Mouse (Mus musculus) hindbrain, postnatal 0 days (tissue): Measurements from ENCODE around the gene Dst. TPM values are rescaled to one million over a fixed set of nuclear protein-coding genes. Genes with fewer than 3 reads are reported as not detected.

Source experiments
- ATAC-seq: fragments of 200-750 bp; cut with Nextera tagmentation; 2 replicates; pipeline ENCODE4 v1.8.0; 2017; ENCODE audit warnings: mild to moderate bottlenecking, moderate TSS enrichment, moderate library complexity
- DNase-seq: peaks from one replicate; pipeline ENCODE4 v3.0.0-alpha.2; 2015; ENCODE audit warnings: low spot score
- H3K27ac ChIP-seq: fragments of 300-500 bp; sonication (generic); 2 replicates; pipeline ENCODE4 v1.5.1; 2014; ENCODE audit warnings: mild to moderate bottlenecking
- H3K27me3 ChIP-seq: fragments of 300-500 bp; sonication (generic); 2 replicates; pipeline ENCODE4 v1.6.1; 2014; ENCODE audit warnings: low read length, mixed read lengths; ENCODE audit not compliant: insufficient read depth
- H3K36me3 ChIP-seq: fragments of 300-500 bp; sonication (generic); 2 replicates; pipeline ENCODE4 v1.6.1; 2014; ENCODE audit warnings: low read length, mixed read lengths; ENCODE audit not compliant: insufficient read depth
- H3K4me1 ChIP-seq: fragments of 300-500 bp; sonication (generic); 2 replicates; pipeline ENCODE4 v1.6.1; 2014; ENCODE audit warnings: antibody characterized with exemption, low read length, mixed read lengths; ENCODE audit not compliant: insufficient read depth
- H3K4me2 ChIP-seq: fragments of 300-500 bp; sonication (generic); 2 replicates; pipeline ENCODE4 v1.6.1; 2014; ENCODE audit warnings: low read depth, mild to moderate bottlenecking, low read length, moderate library complexity, mixed read lengths
- H3K4me3 ChIP-seq: fragments of 300-500 bp; sonication (generic); 2 replicates; pipeline ENCODE4 v1.5.1; 2014; ENCODE audit warnings: low read length
- H3K9ac ChIP-seq: fragments of 300-500 bp; sonication (generic); replicated peaks from 2 replicates; pipeline ENCODE4 v1.6.1; 2014; ENCODE audit warnings: mild to moderate bottlenecking, low read length, moderate library complexity, mixed read lengths
- H3K9me3 ChIP-seq: fragments of 300-500 bp; sonication (generic); 2 replicates; pipeline ENCODE4 v1.6.1; 2016; ENCODE audit warnings: low read length, mixed read lengths
- CTCF ChIP-seq: IDR thresholded peaks from 2 replicates; pipeline ENCODE4 v1.5.1; 2016; ENCODE audit warnings: antibody characterized with exemption, control low read depth, low read depth
- WGBS: fragments of 180-500 bp; shearing (Covaris S2); extraction: QIAGEN DNeasy Blood & Tissue Kit; methylation state at CpG from one replicate; pipeline ENCODE4 v1.1.7; 2014; 5-methylcytosine and 5-hydroxymethylcytosine counted together
- polyA plus RNA-seq: library from polyadenylated mRNA; unstranded; fragments of >200 nt; fragmentation: Nextera tagmentation; extraction: Ambion mirVana; gene quantifications from 2 replicates; pipeline ENCODE4 v1.2.1, GENCODE M21; 2015
- total RNA-seq: library from RNA; depleted of rRNA; stranded (reverse); fragments of >200 nt; gene quantifications from 2 replicates; pipeline ENCODE4 v1.2.3, GENCODE M21; 2014

The Dst gene
- total and polyA plus RNA-seq, 2 experiments from 2014 or later = 33.0 to 155 TPM

DNA sequence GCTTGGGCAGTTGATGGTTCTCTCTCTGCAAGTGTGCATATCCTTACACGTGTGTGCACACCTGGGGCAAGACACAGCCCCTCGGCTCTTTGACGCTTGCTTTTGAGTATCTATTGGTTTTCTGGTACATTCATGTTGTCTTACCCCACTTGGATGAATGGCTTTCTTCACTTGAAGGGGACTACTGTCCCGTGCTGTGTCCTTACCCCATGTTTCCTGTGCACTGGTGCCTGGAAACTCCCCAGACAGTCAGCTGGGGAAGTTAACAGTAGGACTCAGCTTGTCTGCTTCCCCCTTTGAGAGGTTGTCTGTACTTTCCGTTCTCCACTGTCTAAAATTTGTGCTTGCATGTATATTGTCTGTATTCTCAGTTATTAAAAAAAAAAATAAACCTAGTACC, 120.7 kb downstream of the Dst start:
- TF ChIP-seq CTCF = no peak
- Histone ChIP-seq H3K4me2 (no peak overlapping the region), H3K9ac (no peak overlapping the region), H3K9me3 (no peaks in the 10 kb centered on the region), H3K27me3 (no peaks in the 10 kb centered on the region), H3K4me1 (no peaks in the 10 kb centered on the region), H3K36me3 (no peaks in the 10 kb centered on the region), H3K4me3 (no peak overlapping the region), H3K27ac (no peak overlapping the region)
- ATAC-seq = no peak
- 75% methylated on average over 5 of the region's 5 CpGs for WGBS
- no peak for DNase-seq

DNA sequence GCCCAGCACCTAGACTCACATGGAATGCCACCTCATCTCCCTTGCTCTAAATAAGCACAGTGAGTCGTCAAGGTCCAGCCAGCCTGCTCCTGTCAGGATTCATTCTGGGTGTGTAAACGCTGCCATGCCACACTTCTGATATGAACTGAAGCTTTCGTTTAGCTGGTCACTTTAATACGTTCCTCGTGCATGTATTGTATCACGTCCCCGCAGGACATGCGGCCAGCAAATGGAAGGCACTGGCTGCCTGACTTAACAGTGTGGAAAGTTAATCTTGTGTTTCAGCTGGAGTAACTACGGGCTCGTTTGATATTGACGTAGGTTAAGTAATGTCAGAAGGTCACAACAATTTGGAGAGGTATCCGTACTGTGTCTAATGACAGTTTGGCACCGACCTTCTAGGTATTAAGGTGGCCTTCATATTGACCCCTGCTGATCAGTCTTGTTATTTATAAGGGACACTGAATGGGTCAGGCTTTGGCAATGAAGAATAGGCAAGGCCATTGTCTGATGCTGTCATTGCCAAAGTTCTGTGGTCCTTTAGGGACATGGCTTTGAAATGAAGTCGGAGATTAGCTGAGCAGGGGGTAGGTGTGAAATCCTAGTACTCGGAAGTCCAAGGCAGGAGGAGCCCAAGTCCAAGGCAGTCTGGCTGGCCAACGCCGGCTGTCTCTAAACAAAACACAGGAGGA, 122.5 kb downstream of the Dst start:
- DNase-seq (no peak), ATAC-seq (no peak)
- Histone ChIP-seq H3K36me3 (no peaks in the 10 kb centered on the region), H3K4me3 (no peak overlapping the region), H3K4me1 (no peaks in the 10 kb centered on the region), H3K27me3 (no peaks in the 10 kb centered on the region), H3K4me2 (no peak overlapping the region), H3K27ac (no peak overlapping the region), H3K9me3 (no peaks in the 10 kb centered on the region), H3K9ac (no peak overlapping the region)
- TF ChIP-seq CTCF = no peak
- WGBS = 83% methylated on average over 17 of the region's 17 CpGs

DNA sequence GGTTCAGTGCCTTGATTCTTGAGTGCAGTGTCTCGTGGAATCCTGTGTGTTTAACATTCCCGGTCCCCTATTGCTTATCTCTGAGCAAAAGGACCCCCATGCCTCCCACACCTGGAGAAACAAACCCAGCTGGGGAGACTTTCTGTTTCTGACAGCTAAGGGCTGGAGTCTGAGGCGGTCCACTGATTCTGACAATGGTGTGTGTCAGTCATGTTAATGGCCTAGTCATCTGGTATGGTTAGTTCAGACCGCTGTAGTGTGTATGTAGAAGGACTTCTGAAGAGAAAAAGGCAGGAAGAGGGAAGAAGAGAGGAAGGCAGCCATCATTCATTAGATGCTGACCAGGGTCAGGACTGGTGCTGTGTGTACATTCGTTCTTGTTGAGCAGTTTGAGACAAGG, 125.0 kb downstream of the Dst start:
- H3K4me1 ChIP-seq = no peaks in the 10 kb centered on the region
- ATAC-seq (no peak), DNase-seq (no peak)
- H3K9me3 ChIP-seq = no peaks in the 10 kb centered on the region
- H3K27me3 ChIP-seq = no peaks in the 10 kb centered on the region
- WGBS = 57% methylated on average over 5 of the region's 5 CpGs
- H3K36me3 ChIP-seq = no peaks in the 10 kb centered on the region
- no peak overlapping the region for H3K9ac ChIP-seq
- H3K27ac ChIP-seq = no peak overlapping the region
- no peak overlapping the region for H3K4me3 ChIP-seq
- no peak for TF ChIP-seq CTCF
- no peak overlapping the region for H3K4me2 ChIP-seq

GRCm38 (mm10) chr1:34033478-34033877, 125.5 kb downstream of the Dst start:
- WGBS = 97% methylated on average over 1 of the region's 1 CpGs
- no peaks in the 10 kb centered on the region for H3K4me1 ChIP-seq
- DNase-seq (no peak), ATAC-seq (no peak)
- no peak overlapping the region for H3K4me2 ChIP-seq
- TF ChIP-seq CTCF = no peak
- H3K9me3 ChIP-seq = no peaks in the 10 kb centered on the region
- no peaks in the 10 kb centered on the region for H3K36me3 ChIP-seq
- H3K9ac ChIP-seq = no peak overlapping the region
- no peak overlapping the region for H3K4me3 ChIP-seq
- H3K27me3 ChIP-seq = no peaks in the 10 kb centered on the region
- no peak overlapping the region for H3K27ac ChIP-seq

- ATAC-seq (no peak), DNase-seq (no peak)
- Histone ChIP-seq H3K4me3 (no peak overlapping the region), H3K4me2 (no peak overlapping the region), H3K36me3 (no peaks in the 10 kb centered on the region), H3K9ac (no peak overlapping the region), H3K4me1 (no peaks in the 10 kb centered on the region), H3K9me3 (no peaks in the 10 kb centered on the region), H3K27ac (no peak overlapping the region), H3K27me3 (no peaks in the 10 kb centered on the region)
- 83% methylated on average over 3 of the region's 3 CpGs for WGBS
- TF ChIP-seq CTCF = no peak
These were observed 125.9 kb downstream of the Dst start for GRCm38 (mm10) chr1:34033958-34034357.

- ATAC-seq (no peak), DNase-seq (no peak)
- Histone ChIP-seq H3K27me3 (no peaks in the 10 kb centered on the region), H3K4me3 (no peak overlapping the region), H3K27ac (no peak overlapping the region), H3K36me3 (no peaks in the 10 kb centered on the region), H3K9ac (no peak overlapping the region), H3K4me2 (no peak overlapping the region), H3K4me1 (no peaks in the 10 kb centered on the region), H3K9me3 (no peaks in the 10 kb centered on the region)
- no peak for TF ChIP-seq CTCF
- WGBS = 87% methylated on average over 12 of the region's 12 CpGs
These were observed 128.1 kb downstream of the Dst start for GRCm38 (mm10) chr1:34036111-34036510.

DNA sequence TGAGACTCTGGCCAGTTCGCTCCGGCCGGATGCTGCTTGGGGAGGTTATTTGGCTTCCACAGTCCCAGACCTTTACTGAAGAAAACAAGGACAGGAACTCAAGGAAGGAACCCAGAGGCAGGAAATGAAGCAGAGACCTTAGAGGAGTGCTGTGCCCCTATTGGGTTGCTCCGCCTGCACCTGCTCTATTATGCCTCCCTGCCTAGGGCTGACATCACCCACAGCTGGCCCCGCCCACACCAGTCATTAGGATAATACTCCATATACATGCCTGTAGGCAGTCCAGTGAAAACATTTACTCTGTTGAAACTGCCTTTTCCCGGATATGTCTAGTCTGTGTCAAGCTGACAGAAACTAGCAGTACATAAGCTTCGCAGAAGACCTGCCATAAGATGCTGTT, 130.5 kb downstream of the Dst start:
- H3K4me3 ChIP-seq = no peak overlapping the region
- no peak overlapping the region for H3K27ac ChIP-seq
- H3K27me3 ChIP-seq = no peaks in the 10 kb centered on the region
- no peak for TF ChIP-seq CTCF
- 92% methylated on average over 7 of the region's 7 CpGs for WGBS
- no peak overlapping the region for H3K9ac ChIP-seq
- H3K4me2 ChIP-seq = no peak overlapping the region
- no peak for ATAC-seq
- no peak for DNase-seq
- H3K4me1 ChIP-seq = no peaks in the 10 kb centered on the region
- no peaks in the 10 kb centered on the region for H3K9me3 ChIP-seq
- H3K36me3 ChIP-seq = no peaks in the 10 kb centered on the region
